Mouse (Mus musculus) liver, embryonic 15.5 days (tissue): ENCODE results near the gene Tmem259. TPM values are rescaled to one million over a fixed set of nuclear protein-coding genes. Genes with fewer than 3 reads are reported as not detected.

Experiments
- ATAC-seq: fragments of 200-750 bp; cut with Nextera tagmentation; 2 replicates; pipeline ENCODE4 v1.8.0; 2017; ENCODE audit warnings: moderate number of reproducible peaks, mild to moderate bottlenecking, moderate library complexity; ENCODE audit not compliant: insufficient read depth
- H3K27ac ChIP-seq: fragments of 300-500 bp; sonication (generic); replicated peaks from 2 replicates; pipeline ENCODE4 v1.5.1; 2015; ENCODE audit warnings: mild to moderate bottlenecking, inconsistent platforms
- H3K27me3 ChIP-seq: fragments of 300-500 bp; sonication (generic); 2 replicates; pipeline ENCODE4 v1.6.1; 2015; ENCODE audit warnings: mild to moderate bottlenecking, inconsistent platforms
- H3K36me3 ChIP-seq: fragments of 300-500 bp; sonication (generic); replicated peaks from 2 replicates; pipeline ENCODE4 v1.6.1; 2015; ENCODE audit warnings: moderate library complexity, mild to moderate bottlenecking, inconsistent platforms
- H3K4me1 ChIP-seq: fragments of 300-500 bp; sonication (generic); replicated peaks from 2 replicates; pipeline ENCODE4 v1.6.1; 2015; ENCODE audit warnings: inconsistent platforms
- H3K4me2 ChIP-seq: fragments of 300-500 bp; sonication (generic); 2 replicates; pipeline ENCODE4 v1.6.1; 2015; ENCODE audit warnings: moderate library complexity, mild to moderate bottlenecking, inconsistent platforms
- H3K4me3 ChIP-seq: fragments of 300-500 bp; sonication (generic); replicated peaks from 2 replicates; pipeline ENCODE4 v1.5.1; 2015; ENCODE audit warnings: mild to moderate bottlenecking, inconsistent platforms
- H3K9ac ChIP-seq: fragments of 300-500 bp; sonication (generic); 2 replicates; pipeline ENCODE4 v1.6.1; 2015; ENCODE audit warnings: moderate library complexity, mild to moderate bottlenecking, inconsistent platforms
- H3K9me3 ChIP-seq: fragments of 300-500 bp; sonication (generic); replicated peaks from 2 replicates; pipeline ENCODE4 v1.6.1; 2016; ENCODE audit warnings: inconsistent platforms
- WGBS: fragments of 180-500 bp; shearing (Covaris S2); methylation state at CpG from one replicate; pipeline ENCODE4 v1.1.7; 2015; ENCODE audit warnings: mixed read lengths; ENCODE audit not compliant: insufficient replicate concordance; 5-methylcytosine and 5-hydroxymethylcytosine counted together
- polyA plus RNA-seq: library from polyadenylated mRNA; unstranded; fragments of >200 nt; fragmentation: Nextera tagmentation; extraction: Ambion mirVana; gene quantifications from 2 replicates; pipeline ENCODE4 v1.2.1, GENCODE M21; 2015

Tmem259 gene
- polyA plus RNA-seq, 1 experiment from 2014 or later: 8.4 TPM

DNA sequence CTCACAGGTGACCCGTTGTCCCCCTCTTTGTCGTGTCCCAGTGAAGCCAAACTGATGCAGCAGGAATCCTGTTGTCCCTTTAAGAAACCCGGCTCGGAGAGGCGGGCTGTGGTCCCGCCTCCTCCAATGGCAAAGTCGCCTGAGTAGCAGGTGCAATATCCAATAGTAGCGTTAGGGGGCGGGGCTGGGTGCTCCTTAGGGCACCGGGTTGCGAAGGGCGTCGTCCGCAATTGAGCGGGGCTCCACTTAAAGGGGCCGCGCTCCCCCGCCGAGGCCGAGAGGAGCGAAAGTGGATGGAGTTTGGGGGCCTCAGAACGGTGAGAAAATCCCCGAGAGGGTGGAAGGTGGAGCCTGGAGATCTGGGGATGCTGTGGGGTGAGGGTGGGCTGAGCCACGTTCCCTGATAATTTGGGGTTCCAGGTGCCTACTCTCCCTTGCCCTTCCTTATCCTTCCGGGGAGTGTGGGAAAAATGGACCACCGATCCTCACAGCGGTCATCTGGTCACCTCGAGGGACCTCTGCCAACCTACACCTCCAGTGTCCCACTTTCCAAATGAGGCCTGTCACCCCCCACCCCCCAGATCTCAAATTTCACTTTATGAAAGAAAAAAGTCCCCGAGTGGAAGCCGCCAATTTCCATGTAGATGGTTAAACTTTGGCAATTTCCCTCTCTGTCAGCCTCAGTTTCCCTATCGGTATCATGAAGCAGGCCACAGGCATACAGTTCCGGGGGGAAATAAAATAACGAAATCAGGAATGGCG lies 12.3 kb upstream of the Tmem259 start, which contains the start of gene Abca7:
Abca7 (plus strand) TSS at position 223 of the 762 bp plus-strand sequence.
- peak within 1 kb of the TSS; percentile 85 for H3K4me2 ChIP-seq
- H3K4me1 ChIP-seq: peaks cover 71% of the 10 kb centered on the region
- H3K36me3 ChIP-seq: peaks cover 54% of the 10 kb centered on the region
- H3K27me3 ChIP-seq: no peaks in the 10 kb centered on the region
- H3K4me3 ChIP-seq: peak within 1 kb of the TSS; percentile 80
- under 1% methylated on average over 34 of the region's 34 CpGs for WGBS
- peak within 1 kb of the TSS; percentile 86 for H3K9ac ChIP-seq
- ATAC-seq: peak; percentile 85
- peak within 1 kb of the TSS; percentile 92 for H3K27ac ChIP-seq
- H3K9me3 ChIP-seq: no peaks in the 10 kb centered on the region

DNA sequence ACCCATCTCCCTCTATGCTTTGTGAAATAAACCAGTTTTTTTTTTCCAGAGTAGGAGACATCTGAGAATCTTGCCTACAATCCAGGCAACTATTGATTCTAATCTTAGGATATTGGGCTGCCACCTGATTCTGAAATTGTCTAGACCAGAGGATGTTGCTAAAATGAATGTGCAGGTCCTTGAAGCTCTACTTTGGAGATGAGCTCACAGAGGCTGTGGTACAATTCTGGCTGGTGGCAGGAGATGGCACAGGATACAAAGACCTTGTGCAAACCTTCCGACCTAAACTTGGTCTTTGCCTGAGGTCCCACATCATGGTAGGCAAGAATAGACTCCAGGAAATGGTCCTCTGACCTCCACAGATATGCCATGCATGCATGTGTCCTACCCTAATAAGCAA lies 11.5 kb upstream of the Tmem259 start:
- peak overlapping the region; percentile 72 for H3K27ac ChIP-seq
- peaks cover 70% of the 10 kb centered on the region for H3K4me1 ChIP-seq
- H3K4me3 ChIP-seq: peak overlapping the region; percentile 80; the same call in 1 of the 2 replicates
- no peak overlapping the region for H3K9ac ChIP-seq
- H3K9me3 ChIP-seq: no peaks in the 10 kb centered on the region
- H3K4me2 ChIP-seq: peak overlapping the region; percentile 85
- peaks cover 6% of the 10 kb centered on the region; the same call in 1 of the 2 replicates for H3K27me3 ChIP-seq
- H3K36me3 ChIP-seq: peaks cover 53% of the 10 kb centered on the region
- WGBS: 34% methylated on average over 1 of the region's 1 CpGs
- no peak for ATAC-seq

DNA sequence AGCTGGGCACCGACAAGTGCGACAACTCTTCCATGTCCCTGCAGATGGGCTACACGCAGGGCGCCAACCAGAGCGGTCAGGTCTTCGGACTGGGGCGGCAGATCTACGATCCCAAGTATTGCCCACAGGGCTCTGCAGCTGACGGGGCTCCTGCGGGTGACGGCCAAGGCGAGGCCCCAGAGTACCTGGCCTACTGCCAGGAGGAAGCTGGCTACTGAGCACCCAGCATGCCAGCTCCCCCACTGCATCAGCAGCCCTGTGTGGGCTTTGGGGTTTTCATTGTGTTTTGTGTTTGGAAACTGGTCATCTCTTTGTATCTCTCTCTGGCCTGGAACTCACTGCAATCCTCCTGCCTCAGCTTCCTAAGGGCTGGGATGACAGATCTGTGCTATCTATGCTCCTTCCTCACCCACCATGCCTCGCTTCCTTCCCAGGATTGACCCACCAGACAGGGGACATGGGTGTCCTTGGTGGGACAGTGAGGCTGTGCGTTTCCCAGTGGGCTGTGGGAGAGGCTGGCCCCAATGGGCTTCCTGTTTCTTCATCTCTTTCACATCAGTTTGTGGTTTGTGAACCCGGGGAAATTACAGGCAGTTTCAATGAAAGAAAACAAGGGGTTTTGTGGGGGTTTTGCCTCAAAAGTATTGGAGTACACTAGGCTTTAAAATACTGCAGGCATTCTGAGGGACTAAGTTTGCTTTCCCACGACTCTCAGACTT lies 10.4 kb upstream of the Tmem259 start:
- peak overlapping the region; percentile 33; the same call in 1 of the 2 replicates for H3K4me2 ChIP-seq
- peaks cover 44% of the 10 kb centered on the region for H3K36me3 ChIP-seq
- peaks cover 14% of the 10 kb centered on the region for H3K27me3 ChIP-seq
- H3K9me3 ChIP-seq: no peaks in the 10 kb centered on the region
- peaks cover 65% of the 10 kb centered on the region for H3K4me1 ChIP-seq
- H3K9ac ChIP-seq: no peak overlapping the region
- no peak overlapping the region for H3K4me3 ChIP-seq
- 53% methylated on average over 16 of the region's 16 CpGs for WGBS
- ATAC-seq: no peak
- H3K27ac ChIP-seq: peak overlapping the region; percentile 72

DNA sequence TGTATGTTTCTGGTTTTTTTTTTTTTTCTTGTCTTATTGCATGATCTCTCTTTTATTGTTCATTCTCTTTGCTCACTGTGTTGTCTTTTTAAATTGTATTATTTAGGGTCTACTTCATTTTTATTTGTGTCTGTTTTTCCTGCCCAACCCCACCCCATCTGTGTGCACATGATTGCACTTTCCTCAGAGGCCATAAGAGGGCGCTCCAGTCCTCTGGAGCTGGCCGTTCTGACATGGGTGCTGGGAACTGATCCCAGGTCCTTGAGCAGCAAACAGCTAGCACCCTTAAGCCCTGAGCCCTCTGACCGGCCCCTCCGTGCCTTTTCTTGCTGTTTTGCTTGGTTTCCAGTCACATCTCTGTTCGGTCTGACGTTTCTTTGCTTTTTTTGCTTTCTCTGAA lies 7.4 kb upstream of the Tmem259 start:
- 81% methylated on average over 6 of the region's 6 CpGs for WGBS
- Histone ChIP-seq H3K9me3 (no peaks in the 10 kb centered on the region), H3K27me3 (peaks cover 38% of the 10 kb centered on the region), H3K36me3 (peaks cover 29% of the 10 kb centered on the region), H3K4me1 (peaks cover 71% of the 10 kb centered on the region), H3K4me2 (no peak overlapping the region), H3K27ac (no peak overlapping the region), H3K4me3 (no peak overlapping the region), H3K9ac (no peak overlapping the region)
- no peak for ATAC-seq

DNA sequence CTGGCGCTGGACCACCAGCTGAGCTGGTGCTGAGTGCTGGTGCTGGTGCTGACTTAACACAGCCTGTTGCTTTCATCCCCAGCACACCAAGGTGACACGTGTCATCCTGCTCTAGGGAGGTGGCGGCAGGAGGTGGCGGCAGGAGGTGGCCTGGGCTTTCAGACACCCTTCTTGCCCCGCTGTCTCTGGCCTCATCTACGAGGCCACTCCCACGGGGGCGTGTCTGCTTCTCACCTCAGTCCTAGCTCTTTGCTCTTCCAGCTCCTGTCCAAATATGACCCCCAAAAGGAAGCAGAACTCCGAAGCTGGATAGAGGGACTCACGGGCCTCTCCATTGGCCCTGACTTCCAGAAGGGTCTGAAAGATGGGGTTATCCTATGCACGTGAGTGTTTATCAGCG lies 7.0 kb upstream of the Tmem259 start:
- peak overlapping the region; percentile 13; the same call in 1 of the 2 replicates for H3K4me2 ChIP-seq
- no peak for ATAC-seq
- 64% methylated on average over 12 of the region's 12 CpGs for WGBS

DNA sequence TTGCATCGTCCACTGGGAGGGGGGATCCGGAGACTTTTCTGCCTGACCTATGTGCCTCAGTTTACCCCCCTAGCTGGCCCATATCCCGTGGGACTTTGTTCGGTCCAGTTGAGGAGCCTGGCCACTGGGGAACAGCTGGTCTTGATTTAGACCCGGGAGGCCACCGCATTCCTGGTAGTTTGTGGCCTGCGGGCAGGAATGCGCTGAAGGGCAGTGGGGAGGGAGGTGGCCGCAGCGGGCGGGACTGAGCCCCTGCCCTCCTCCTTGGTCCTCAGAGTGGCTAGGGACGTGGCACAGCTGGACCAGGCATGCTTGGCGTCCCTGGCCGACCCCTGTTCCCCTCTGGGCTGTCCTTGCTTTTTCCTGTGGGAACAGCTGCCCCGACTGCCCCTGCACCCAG lies 5.7 kb upstream of the Tmem259 start:
- Histone ChIP-seq H3K4me1 (peaks cover 69% of the 10 kb centered on the region), H3K36me3 (peaks cover 29% of the 10 kb centered on the region), H3K4me3 (peak overlapping the region; percentile 61), H3K27me3 (peaks cover 38% of the 10 kb centered on the region), H3K4me2 (peak overlapping the region; percentile 91), H3K9me3 (no peaks in the 10 kb centered on the region), H3K27ac (no peak overlapping the region), H3K9ac (0 out of 2 replicates have a peak overlapping the region, but pooled peaks have one; percentile 55)
- ATAC-seq: no peak
- 48% methylated on average over 15 of the region's 15 CpGs for WGBS

More for the DNA sequence above, 7.0 kb upstream of the Tmem259 start:
- peaks cover 74% of the 10 kb centered on the region for H3K4me1 ChIP-seq
- no peak overlapping the region for H3K9ac ChIP-seq
- no peak overlapping the region for H3K4me3 ChIP-seq
- peaks cover 38% of the 10 kb centered on the region for H3K27me3 ChIP-seq
- no peaks in the 10 kb centered on the region for H3K9me3 ChIP-seq
- peaks cover 29% of the 10 kb centered on the region for H3K36me3 ChIP-seq
- H3K27ac ChIP-seq: no peak overlapping the region

DNA sequence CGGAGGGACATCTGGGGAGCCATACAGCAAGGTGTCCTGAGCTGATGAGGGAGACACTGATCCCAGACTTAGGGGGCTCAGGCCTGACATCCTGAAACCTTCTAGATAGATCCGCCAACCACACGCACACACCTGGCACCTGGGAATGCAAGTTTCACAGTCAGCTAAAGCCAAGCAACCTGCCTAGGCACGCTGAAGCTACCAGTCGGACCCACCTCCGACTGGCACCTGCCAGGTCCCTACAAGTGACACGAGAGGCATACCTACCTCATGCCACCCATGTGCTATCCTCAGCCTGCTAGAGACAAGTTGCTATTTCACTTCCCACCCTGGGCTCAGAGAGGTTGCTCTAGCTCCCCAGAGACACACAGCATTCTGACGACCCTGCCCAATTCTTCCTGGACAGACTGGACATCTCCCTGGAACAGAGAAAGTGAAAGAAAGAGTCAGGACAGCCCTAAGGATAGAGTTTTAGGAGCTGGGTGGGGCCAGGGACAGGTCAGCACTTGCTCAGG lies 5.2 kb upstream of the Tmem259 start:
- ATAC-seq: no peak
- peaks cover 38% of the 10 kb centered on the region for H3K27me3 ChIP-seq
- peak overlapping the region; percentile 91 for H3K4me2 ChIP-seq
- H3K4me3 ChIP-seq: peak overlapping the region; percentile 61
- no peaks in the 10 kb centered on the region for H3K9me3 ChIP-seq
- H3K4me1 ChIP-seq: peaks cover 67% of the 10 kb centered on the region
- WGBS: 39% methylated on average over 8 of the region's 8 CpGs
- H3K27ac ChIP-seq: peak overlapping the region; percentile 99
- H3K36me3 ChIP-seq: peaks cover 29% of the 10 kb centered on the region
- peak overlapping the region; percentile 55; the same call in 1 of the 2 replicates for H3K9ac ChIP-seq

DNA sequence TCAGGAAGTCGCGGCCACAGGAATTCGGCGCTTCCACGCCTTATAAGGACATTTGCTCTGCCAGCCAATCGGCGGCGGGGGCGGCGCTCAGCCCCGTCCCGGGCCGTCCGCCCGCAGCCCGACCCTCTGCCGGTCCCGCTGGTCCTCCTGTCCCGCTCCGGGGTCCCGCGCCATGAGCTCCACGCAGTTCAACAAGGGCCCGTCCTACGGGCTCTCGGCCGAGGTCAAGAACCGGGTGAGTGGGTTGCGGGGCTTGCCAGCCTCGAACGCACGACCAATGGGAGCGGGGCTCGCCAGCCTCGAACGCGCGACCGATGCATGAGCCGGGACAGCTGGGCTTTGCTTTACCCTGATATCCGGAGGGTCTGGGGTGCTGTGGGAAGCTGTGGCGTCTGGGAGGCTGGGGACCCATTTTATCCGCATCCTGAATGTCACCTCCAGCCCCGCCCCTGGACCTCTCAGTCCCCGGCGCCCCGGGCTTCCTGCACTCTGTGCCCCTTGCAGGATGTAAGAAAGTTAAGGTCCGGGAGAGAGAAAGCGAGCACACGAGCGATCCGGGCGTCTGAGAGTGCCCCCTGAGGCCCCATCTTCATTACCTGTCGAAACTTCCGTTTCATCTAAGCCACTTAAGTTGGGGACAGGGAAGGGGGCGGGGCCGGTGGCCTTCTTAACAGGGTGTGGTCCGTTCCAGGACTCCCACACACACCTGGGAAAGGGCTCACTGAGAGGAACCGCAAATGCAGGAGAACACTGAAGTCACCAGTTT lies 4.6 kb upstream of the Tmem259 start, which contains the start of gene Cnn2:
Cnn2 (plus strand) TSS at position 79 of the 766 bp plus-strand sequence.
- no peaks in the 10 kb centered on the region for H3K9me3 ChIP-seq
- peaks cover 29% of the 10 kb centered on the region for H3K36me3 ChIP-seq
- under 1% methylated on average over 58 of the region's 59 CpGs for WGBS
- ATAC-seq: no peak
- H3K27ac ChIP-seq: peak within 1 kb of the TSS; percentile 99
- H3K4me2 ChIP-seq: peak within 1 kb of the TSS; percentile 91
- peaks cover 38% of the 10 kb centered on the region for H3K27me3 ChIP-seq
- H3K4me1 ChIP-seq: peaks cover 67% of the 10 kb centered on the region
- peak within 1 kb of the TSS; percentile 87 for H3K4me3 ChIP-seq
- H3K9ac ChIP-seq: peak within 1 kb of the TSS; percentile 88

DNA sequence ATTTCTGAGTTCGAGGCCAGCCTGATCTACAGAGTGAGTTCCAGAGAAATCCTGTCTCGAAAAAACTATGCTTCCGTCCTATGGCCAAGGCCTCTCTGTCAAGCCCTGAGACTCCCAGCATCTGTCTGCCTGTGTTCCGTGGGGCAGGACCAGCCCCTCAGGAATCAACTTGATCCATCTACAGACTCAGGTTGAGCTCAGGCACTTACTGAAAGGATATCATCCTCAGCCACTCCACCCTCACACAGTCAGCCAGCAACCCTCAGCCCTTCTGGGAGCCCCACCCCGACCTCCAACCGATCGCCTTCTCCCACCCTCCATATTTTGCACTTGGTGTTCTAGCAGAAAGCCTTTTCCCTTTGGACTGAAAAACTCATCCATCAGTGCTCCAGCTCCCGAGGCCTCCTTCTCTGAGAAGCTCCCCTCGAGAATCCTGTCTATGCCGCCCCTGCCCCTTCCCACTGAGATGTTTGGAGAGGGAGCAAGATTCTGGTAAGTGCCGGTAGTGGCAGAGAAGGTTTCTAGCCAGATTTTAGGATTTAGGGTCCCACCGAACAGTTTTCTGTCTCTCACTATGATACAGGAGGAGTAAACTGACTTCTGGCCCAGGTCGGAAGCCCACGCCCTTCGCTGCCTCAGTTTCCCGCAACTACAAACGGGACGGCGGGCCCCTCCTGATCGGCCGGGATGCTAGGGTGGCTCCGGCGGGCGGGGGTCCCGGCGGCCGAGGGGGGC lies 3.8 kb upstream of the Tmem259 start:
- WGBS: 16% methylated on average over 27 of the region's 27 CpGs
- Histone ChIP-seq H3K4me2 (peak overlapping the region; percentile 91), H3K9me3 (no peaks in the 10 kb centered on the region), H3K4me1 (peaks cover 68% of the 10 kb centered on the region), H3K4me3 (peak overlapping the region; percentile 61), H3K27me3 (peaks cover 38% of the 10 kb centered on the region), H3K36me3 (peaks cover 22% of the 10 kb centered on the region), H3K9ac (peak overlapping the region; percentile 88), H3K27ac (peak overlapping the region; percentile 99)
- no peak for ATAC-seq

DNA sequence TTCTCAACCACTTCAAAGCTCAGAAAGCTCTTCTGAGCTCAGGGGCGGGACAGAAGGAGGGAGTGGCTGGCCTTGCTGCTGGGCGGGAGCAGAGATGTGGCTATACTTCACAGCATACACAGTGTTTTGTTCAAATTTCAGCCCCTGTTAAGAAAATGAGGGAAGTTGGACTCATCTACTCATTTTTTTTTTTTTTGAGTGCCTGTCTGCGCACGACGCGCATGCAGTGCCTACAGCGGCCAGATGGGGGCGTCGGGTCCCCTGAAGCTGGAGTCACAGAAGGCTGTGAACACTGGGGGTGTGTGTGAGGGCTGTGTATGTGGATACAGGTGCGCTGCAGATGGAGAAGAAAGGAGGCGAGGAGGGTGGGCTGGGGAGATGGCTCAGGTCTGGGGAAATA lies 2.8 kb upstream of the Tmem259 start:
- ATAC-seq: no peak
- Histone ChIP-seq H3K4me2 (peak overlapping the region; percentile 91), H3K27me3 (peaks cover 38% of the 10 kb centered on the region), H3K9me3 (no peaks in the 10 kb centered on the region), H3K4me1 (peaks cover 75% of the 10 kb centered on the region), H3K9ac (peak overlapping the region; percentile 88), H3K27ac (peak overlapping the region; percentile 99), H3K36me3 (peaks cover 13% of the 10 kb centered on the region; the same call in 1 of the 2 replicates), H3K4me3 (peak overlapping the region; percentile 87)
- WGBS: under 1% methylated on average over 11 of the region's 11 CpGs
